Mouse (Mus musculus) CD4-positive, CD25-positive, alpha-beta regulatory T cell, adult 9 weeks (primary cell): Measurements from ENCODE around the gene Nkx2-2. TPM values are rescaled to one million over a fixed set of nuclear protein-coding genes. Genes with fewer than 3 reads are reported as not detected.

Experiments used
- polyA plus RNA-seq: library from polyadenylated mRNA; unstranded; fragments of 100-300 nt; shearing (Covaris generic); gene quantifications from one replicate; pipeline ENCODE4 v1.2.1, GENCODE M21; 2017

Gene Nkx2-2
- not detected for polyA plus RNA-seq

GRCm38 (mm10) chr2:147193271-147194255, at the start of gene Nkx2-2:
Gene Nkx2-2, minus strand, starts transcription at chr2:147194243.

Other genes with a start within 250 kb of the Nkx2-2 start
- 191 TPM for gene Xrn2, start 181.2 kb downstream of the Nkx2-2 start, polyA plus RNA-seq
- gene Nkx2-4, start 108.8 kb downstream of the Nkx2-2 start, polyA plus RNA-seq: not detected
- gene Pax1, start 167.7 kb upstream of the Nkx2-2 start, polyA plus RNA-seq: not detected